Mouse (Mus musculus) heart, embryonic 10.5 days (tissue): Measurements from ENCODE around the gene Sirt7. TPM values are rescaled to one million over a fixed set of nuclear protein-coding genes. Genes with fewer than 3 reads are reported as not detected.

Experiments used
- DNase-seq: peaks from one replicate; pipeline ENCODE4 v3.0.0-alpha.2; 2017; ENCODE audit warnings: low spot score
- H3K27ac ChIP-seq: fragments of 300-500 bp; sonication (generic); 2 replicates; pipeline ENCODE4 v1.5.1; 2016; ENCODE audit warnings: mild to moderate bottlenecking
- H3K27me3 ChIP-seq: fragments of 300-500 bp; sonication (generic); 2 replicates; pipeline ENCODE4 v1.6.1; 2016; ENCODE audit warnings: mild to moderate bottlenecking; ENCODE audit not compliant: poor library complexity, insufficient read depth, severe bottlenecking
- H3K36me3 ChIP-seq: fragments of 300-500 bp; sonication (generic); 2 replicates; pipeline ENCODE4 v1.6.1; 2016; ENCODE audit warnings: mild to moderate bottlenecking, moderate library complexity
- H3K4me1 ChIP-seq: fragments of 300-500 bp; sonication (generic); 2 replicates; pipeline ENCODE4 v1.6.1; 2016; ENCODE audit warnings: mild to moderate bottlenecking
- H3K4me3 ChIP-seq: fragments of 300-500 bp; sonication (generic); 2 replicates; pipeline ENCODE4 v1.5.1; 2016; ENCODE audit warnings: mild to moderate bottlenecking, moderate library complexity
- H3K9me3 ChIP-seq: fragments of 300-500 bp; sonication (generic); 2 replicates; pipeline ENCODE4 v1.6.1; 2016; ENCODE audit warnings: mild to moderate bottlenecking, moderate library complexity
- WGBS: fragments of 180-500 bp; shearing (Covaris S2); methylation state at CpG from one replicate; pipeline ENCODE4 v1.1.7; 2016; 5-methylcytosine and 5-hydroxymethylcytosine counted together
- polyA plus RNA-seq: library from polyadenylated mRNA; unstranded; fragments of >200 nt; fragmentation: Nextera tagmentation; extraction: Ambion mirVana; gene quantifications from 2 replicates; pipeline ENCODE4 v1.2.1, GENCODE M21; 2016

Gene Sirt7
- polyA plus RNA-seq, 1 experiment from 2014 or later = 29.5 TPM

DNA sequence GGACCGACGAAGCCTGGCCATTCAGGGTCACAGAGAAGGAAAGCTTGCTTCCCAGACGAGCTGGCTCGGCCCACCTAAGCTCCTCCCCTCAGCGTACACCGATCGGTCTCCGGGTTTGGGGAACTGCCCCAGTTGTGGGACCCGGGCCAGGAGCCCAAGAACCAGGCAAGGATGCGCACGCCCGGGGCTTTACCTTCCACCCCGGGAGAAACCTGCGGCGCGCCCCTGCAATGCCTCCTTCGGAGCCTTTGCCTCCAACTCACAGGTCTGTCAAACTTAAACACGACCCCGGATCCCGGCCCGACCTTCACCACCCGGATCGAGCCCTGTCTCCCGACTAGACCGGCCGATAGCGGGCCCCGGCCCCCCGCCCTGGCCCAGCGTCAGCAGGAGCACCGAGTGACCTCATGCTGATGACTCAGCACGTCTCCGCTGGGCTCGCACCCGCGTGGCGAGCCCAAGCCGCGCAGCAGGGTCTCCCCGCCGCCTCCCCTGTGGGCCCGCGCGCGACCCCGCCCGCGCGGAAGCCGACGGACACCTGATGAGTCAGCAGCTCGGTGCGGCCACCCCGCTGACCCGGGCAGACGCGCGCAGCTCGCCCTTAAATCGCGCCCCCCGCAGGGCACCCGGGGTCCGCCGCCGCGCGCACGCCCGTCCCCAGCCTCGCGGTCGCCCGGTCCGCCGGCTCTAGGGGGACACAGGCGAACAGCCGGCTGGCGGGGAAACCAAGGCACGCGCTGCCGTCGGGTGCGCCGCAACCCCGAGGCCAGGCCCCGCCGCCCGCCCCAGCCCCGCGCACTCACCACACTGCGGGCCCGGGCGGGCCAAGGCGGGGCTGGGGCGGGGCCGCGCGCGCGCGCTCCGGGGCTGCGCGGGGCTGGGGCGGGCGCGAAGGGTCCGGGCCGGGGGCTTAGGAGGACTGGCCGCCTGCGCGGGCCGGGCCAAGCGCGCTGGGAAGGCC lies 7.8 kb upstream of the Sirt7 start:
- Histone ChIP-seq H3K36me3 (peaks cover 12% of the 10 kb centered on the region), H3K9me3 (no peaks in the 10 kb centered on the region), H3K4me3 (peak overlapping the region; percentile 99), H3K27me3 (no peaks in the 10 kb centered on the region), H3K27ac (peak overlapping the region; percentile 99), H3K4me1 (peaks cover 46% of the 10 kb centered on the region)
- DNase-seq = peak; percentile 93
- under 1% methylated on average over 116 of the region's 116 CpGs for WGBS

DNA sequence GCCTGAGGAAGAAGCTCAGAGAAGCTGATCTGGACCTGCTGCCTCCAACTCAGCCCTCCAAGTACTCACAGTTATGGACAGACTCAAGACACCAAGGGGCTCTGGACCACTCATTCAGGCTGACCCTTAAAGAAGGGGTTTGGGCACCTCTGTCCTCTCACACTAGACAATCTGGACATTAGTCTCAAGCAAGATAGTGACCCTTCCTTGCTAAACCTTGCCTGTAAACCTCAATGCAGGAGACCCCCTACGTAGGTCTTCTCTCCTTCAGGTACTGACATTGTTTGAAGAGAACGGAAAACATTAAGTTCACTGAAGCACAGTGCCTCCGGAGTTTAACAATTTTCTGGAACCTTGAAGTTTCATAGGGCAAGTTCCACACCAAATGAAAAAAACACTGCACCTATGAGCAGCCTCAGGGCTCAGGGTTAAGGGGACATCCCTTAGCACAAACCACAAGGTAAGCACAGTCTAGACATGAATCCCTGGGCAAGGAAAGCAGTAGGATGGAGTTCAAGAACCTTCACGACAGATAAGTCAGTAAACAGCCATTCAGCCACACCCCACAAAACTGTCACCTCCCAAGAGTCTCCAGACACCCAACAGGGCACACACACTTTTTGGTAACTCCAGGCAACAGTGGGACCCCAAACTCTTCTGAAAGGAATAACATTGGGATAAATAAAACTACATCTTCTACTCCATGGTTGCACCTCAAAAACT lies 6.8 kb upstream of the Sirt7 start:
- H3K4me3 ChIP-seq = peak overlapping the region; percentile 99
- peaks cover 46% of the 10 kb centered on the region for H3K4me1 ChIP-seq
- H3K27me3 ChIP-seq = no peaks in the 10 kb centered on the region
- 57% methylated on average over 4 of the region's 4 CpGs for WGBS
- peaks cover 22% of the 10 kb centered on the region for H3K36me3 ChIP-seq
- no peaks in the 10 kb centered on the region for H3K9me3 ChIP-seq
- peak overlapping the region; percentile 99 for H3K27ac ChIP-seq
- no peak for DNase-seq

DNA sequence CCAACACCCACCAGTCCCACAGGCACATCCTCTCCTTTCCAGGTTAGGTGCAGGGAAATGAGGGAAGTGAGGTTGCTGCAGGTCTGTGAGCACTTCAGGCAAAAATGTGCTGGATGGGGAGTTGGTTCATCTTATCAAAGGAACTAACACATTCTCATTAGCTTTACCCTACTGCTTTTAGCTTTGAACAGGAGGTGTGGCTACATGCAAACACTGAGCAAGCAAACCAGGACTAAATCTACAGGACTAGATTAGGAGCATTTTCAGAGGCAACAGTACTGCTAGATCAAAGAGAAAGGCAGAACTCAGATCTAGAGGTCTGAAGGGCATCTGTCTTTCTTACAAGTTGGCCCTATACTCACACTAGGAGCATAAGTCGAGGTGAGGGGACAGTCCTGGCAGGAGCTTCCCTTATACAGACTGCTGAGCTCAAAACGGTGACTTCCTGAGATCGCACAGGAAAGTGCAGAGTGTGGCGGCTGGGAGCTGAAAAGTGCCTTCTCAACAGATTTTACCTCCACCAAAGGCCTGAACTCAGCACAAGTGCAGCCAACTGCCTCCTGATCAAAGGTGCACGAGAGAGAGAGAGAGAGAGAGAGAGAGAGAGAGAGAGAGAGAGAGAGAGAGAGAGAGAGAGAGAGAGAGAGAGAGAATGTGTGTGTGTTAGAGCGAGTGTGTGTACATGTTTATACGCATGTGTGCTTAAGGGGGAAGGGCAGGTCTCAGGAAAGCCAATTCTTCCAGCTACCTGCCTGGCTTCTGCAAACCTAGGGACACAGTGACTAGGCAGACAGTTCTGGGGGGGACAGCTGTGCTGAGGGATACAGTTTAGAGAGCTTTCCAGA lies 6.1 kb upstream of the Sirt7 start:
- Histone ChIP-seq H3K36me3 (peaks cover 26% of the 10 kb centered on the region), H3K4me1 (peaks cover 47% of the 10 kb centered on the region), H3K27me3 (no peaks in the 10 kb centered on the region), H3K4me3 (peak overlapping the region; percentile 99), H3K27ac (peak overlapping the region; percentile 99), H3K9me3 (no peaks in the 10 kb centered on the region)
- 34% methylated on average over 7 of the region's 7 CpGs for WGBS
- DNase-seq = no peak

DNA sequence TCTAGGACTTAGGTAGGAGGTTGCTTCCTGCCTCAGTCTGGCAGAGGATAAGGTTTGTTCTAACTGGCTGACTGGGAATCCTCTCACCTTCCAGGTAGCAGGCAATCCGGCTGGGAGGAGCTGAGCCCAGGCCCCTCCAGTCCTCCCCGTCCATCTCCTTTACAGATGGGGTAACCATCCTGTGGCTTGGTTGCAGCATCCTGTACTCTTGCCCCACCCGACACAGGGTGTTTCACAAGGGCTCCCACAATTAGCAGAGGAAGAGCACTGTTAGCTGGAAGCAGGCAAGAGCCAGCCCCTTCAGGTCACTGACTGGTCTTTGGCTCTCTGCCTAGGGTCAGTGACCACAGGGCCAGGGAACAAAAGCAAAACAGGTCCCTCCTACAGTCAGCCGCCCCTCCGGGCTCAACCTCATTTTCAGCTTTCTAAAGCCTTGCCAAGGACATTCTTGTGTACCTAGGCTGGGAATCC lies 5.4 kb upstream of the Sirt7 start:
- Histone ChIP-seq H3K4me1 (peaks cover 54% of the 10 kb centered on the region), H3K27me3 (no peaks in the 10 kb centered on the region), H3K9me3 (no peaks in the 10 kb centered on the region), H3K4me3 (peak overlapping the region; percentile 99), H3K36me3 (peaks cover 27% of the 10 kb centered on the region), H3K27ac (peak overlapping the region; percentile 99)
- DNase-seq = no peak
- WGBS = 40% methylated on average over 5 of the region's 5 CpGs

DNA sequence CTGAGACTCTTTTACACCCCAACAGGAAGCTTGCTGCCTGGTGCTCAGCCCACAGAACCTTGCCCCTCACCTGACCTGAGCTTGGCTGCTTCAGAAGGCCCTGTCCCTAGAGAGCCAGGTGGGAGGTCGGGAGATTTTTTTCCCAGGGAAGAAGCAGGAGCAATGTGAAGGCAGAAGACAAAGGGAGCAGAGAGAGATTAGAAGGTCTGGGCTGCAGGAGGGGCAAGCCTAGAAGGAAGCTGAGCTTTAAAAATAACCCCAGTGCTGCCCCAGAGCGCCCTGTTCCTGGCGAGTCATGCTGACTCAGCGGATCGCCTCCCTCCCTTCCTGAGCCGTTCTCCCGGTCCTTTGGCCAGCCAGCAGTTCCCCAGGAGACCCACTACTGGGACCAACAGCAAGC lies 4.9 kb upstream of the Sirt7 start:
- H3K9me3 ChIP-seq = no peaks in the 10 kb centered on the region
- H3K27ac ChIP-seq = peak overlapping the region; percentile 99
- H3K4me3 ChIP-seq = peak overlapping the region; percentile 99
- peaks cover 27% of the 10 kb centered on the region for H3K36me3 ChIP-seq
- H3K4me1 ChIP-seq = peaks cover 58% of the 10 kb centered on the region
- peak; percentile 91 for DNase-seq
- 9% methylated on average over 7 of the region's 7 CpGs for WGBS
- H3K27me3 ChIP-seq = no peaks in the 10 kb centered on the region

DNA sequence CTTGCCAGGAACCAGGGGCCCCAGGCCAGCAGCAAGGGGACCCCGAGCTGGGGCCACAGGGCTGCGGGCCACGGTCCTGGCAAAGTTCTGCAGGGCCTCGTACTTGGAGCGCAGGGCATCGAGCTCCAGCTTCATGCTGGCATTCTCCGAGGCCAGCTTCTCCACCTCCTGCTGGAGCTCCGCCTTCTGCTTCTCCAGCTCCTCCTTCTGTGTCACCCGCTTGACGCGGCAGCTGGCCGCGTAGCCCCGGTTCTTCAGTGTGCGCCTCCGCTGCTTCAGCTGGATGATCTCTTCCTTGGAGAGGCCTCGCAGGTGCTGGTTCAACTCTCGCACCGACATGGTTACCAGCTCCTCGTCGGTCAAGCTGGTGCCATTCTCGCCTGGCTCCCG lies 4.3 kb upstream of the Sirt7 start:
- H3K9me3 ChIP-seq = no peaks in the 10 kb centered on the region
- H3K27ac ChIP-seq = peak overlapping the region; percentile 99; the same call in 1 of the 2 replicates
- no peak for DNase-seq
- peak overlapping the region; percentile 99 for H3K4me3 ChIP-seq
- H3K27me3 ChIP-seq = no peaks in the 10 kb centered on the region
- H3K4me1 ChIP-seq = peaks cover 61% of the 10 kb centered on the region
- WGBS = 73% methylated on average over 23 of the region's 23 CpGs
- peaks cover 27% of the 10 kb centered on the region for H3K36me3 ChIP-seq

DNA sequence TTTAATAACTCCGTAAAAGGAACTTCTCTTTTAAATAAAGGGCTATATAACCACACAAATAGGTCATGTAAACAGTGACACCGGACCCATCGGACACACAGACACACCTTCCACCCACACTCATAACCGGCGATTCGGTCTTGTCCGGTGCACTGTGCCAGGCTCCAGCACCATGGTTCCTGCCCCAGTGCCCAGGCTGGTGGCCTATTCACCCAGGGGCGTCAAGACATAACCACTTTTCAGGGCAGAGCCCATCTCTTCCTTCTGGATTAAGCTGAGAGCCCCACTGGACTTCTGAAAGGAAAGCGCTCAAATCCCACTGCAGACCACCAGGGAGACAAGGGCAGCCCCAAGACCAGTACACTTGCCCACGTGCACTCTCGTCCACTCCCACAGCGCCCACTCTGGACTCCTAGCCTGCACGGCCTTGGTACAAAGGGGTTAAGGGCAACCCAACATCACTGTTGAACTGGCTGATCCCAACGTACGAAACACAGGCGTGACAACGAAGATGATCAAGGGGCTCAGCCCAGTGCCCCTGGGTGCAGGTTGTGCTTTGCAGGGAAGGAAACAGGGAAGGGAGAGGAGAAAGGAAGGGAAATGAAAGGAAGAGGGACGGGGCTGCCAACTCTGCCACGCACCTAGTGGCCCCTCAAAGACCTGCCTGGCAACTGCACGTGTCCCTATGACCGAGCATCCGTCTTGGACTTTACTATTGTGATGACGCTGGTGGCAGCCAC lies 3.7 kb upstream of the Sirt7 start:
- no peak for DNase-seq
- H3K36me3 ChIP-seq = peaks cover 27% of the 10 kb centered on the region
- no peaks in the 10 kb centered on the region for H3K27me3 ChIP-seq
- WGBS = 94% methylated on average over 23 of the region's 23 CpGs
- H3K9me3 ChIP-seq = no peaks in the 10 kb centered on the region
- peaks cover 64% of the 10 kb centered on the region for H3K4me1 ChIP-seq
- no peak overlapping the region for H3K27ac ChIP-seq
- no peak overlapping the region for H3K4me3 ChIP-seq

DNA sequence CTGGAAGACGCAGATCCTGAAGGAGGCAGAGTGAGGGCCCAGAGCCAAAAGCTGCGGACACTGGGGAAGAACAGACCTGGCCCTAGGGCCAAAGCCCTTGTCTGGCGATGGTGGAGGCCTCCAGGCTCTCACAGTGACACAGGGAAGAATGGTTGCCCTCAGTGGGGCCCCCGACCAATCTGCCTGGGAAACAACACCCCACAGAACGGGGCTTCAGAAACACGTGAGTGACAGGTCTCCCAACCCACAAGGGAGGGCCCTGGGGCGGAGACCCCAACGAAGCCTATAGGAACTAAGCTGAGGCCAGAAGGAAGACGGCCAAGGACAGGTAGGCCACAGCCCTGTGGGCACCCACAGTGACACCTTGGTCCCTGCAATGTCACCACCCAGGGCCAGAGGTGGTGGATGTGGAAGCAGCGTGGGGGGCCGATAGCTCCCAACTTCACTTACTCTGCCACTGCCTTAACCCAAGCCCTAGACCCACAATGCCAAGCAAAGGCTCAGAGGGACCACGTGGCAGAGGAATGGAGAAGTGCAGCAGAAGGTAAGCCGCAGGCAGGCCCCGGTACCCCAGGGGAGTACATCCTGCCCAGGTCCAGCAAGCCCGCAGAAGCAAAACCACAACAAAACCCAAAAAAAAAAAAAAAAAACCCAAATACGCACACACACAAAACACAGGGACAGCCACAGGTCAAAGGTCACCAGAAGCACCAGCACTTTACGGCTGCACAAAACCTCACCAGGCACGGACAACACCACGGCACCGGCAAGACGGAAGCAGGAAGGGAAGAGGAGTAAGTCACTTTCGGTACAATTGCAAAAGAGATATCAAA lies 2.6 kb upstream of the Sirt7 start:
- no peak overlapping the region for H3K4me3 ChIP-seq
- no peak for DNase-seq
- H3K9me3 ChIP-seq = no peaks in the 10 kb centered on the region
- peaks cover 35% of the 10 kb centered on the region for H3K36me3 ChIP-seq
- H3K4me1 ChIP-seq = peaks cover 66% of the 10 kb centered on the region
- no peak overlapping the region for H3K27ac ChIP-seq
- H3K27me3 ChIP-seq = no peaks in the 10 kb centered on the region
- WGBS = 83% methylated on average over 22 of the region's 22 CpGs

DNA sequence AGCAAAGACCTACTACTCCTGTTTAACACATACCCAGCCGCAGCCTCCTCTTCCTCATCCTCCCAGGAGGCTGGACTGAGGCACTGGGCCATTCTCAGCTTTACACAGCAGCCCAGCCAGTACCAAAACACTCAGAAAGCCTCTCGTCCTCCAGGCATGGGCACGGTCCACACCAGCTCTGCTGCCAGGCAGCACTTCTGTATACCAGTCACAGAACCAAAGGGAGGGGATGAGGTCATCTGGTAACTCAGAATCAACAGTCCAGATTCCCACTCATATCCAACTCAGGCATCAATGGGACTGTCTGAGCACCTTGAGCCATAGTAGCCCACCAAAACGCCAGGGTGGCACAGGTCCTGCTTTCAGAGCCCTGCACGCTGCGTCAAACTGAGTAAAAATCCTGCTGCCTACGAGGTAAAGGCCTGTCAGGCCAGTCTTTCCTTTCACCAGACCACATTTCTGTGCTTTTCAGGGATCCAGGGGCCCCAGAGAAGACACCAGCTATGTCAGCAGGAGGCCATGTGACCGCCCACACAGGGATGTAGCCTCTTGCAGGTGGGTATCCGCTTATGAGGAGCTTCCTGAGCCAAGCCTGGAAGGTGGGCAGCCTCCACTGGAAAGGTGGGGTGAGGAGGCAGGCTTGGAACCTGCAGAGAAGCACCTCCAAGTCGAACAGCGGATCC lies 1.9 kb upstream of the Sirt7 start:
- Histone ChIP-seq H3K9me3 (no peaks in the 10 kb centered on the region), H3K27me3 (no peaks in the 10 kb centered on the region), H3K4me3 (peak overlapping the region; percentile 12; the same call in 1 of the 2 replicates), H3K27ac (no peak overlapping the region), H3K4me1 (peaks cover 61% of the 10 kb centered on the region), H3K36me3 (peaks cover 40% of the 10 kb centered on the region)
- no peak for DNase-seq
- 90% methylated on average over 11 of the region's 11 CpGs for WGBS

DNA sequence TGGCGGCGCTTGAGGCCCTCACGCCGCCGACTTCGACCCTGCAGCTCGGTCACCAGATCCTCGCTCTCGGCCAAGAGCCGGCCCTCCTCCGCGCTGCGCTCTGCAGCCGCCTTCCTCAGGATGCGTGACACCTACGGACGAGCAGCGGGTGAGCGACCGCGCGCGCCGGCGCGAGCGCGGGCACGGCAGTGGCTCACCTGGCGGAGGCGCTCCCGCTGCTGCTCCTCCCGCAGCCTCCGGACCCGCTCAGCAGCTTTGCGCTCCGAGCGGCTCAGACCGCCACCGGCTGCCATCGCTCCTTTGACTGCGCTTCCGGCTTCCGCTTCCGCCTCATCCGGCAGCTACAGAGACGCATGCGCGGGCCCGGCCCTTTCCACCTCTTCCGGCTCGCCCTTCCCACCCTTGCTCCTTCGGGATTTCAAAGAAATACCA lies 344 bp downstream of the Sirt7 start:
- WGBS = 0% methylated on average over 53 of the region's 53 CpGs
- peak; percentile 95 for DNase-seq
- peaks cover 62% of the 10 kb centered on the region for H3K36me3 ChIP-seq
- no peaks in the 10 kb centered on the region for H3K27me3 ChIP-seq
- peak overlapping the region; percentile 99 for H3K4me3 ChIP-seq
- peaks cover 38% of the 10 kb centered on the region for H3K4me1 ChIP-seq
- no peaks in the 10 kb centered on the region for H3K9me3 ChIP-seq
- peak overlapping the region; percentile 89 for H3K27ac ChIP-seq
